In the genomic region with DNA sequence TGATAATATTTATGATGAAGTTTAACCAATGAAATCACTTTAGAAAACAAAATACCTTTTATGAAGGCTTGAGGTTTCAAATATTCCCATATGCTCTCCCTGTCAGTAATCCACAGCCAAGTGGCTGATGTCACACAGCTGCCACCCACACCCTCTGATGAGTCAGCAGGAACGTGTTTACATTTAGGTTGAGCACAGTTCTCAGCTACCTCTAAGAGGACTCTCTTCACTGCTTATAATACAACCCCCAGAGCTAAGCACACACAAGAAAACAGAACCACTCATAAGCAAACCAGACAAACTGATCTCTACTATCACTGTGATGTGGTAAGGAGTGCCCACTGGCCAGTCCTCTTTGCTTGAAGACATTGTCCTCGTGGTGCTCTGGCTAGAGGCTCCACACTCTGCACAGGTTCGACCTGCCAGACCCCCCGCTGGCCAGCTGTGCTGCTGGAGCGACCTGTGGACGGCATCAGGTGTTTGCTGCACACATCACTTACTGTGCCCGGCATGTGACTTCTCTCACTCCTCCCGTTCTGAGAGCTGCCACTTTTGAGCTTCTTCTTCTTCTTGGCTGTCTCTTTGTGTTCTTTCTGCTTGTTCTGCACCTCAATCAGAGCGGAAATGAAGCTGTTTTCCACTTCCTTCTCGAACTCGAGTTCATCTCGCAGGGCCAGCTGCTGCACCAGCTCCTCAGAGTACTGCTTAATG, we compare ENCODE assay signal across 9 mouse cellular contexts. TPM values are rescaled to one million over a fixed set of nuclear protein-coding genes. Genes with fewer than 3 reads are reported as not detected.
DNase-seq lines count a peak whose midpoint lies in the region; ATAC-seq and TF ChIP-seq lines count a peak whose summit lies in the region.
"Had no signal": no experiment of that assay in that cellular context is flagged by ENCODE, and none has a peak within 500 bp of the region (broad histone marks: within the 10 kb centered on the region; RNA-seq: fewer than 3 reads in every experiment).

No protein-coding gene starts in this region.

- H3K9ac ChIP-seq in lung, postnatal 0 days (replicated peaks; ENCODE audit: low read depth) = no peak overlapping the region
- 0 out of 2 replicates have a peak overlapping the region, but pooled peaks have one; percentile 15 for H3K9ac ChIP-seq in liver, adult 2 months (ENCODE audit: low read depth, low read length)
- H3K9ac ChIP-seq: embryonic facial prominence, embryonic 12.5 days; limb, embryonic 13.5 days had no signal

- no peak overlapping the region for H3K4me2 ChIP-seq in lung, postnatal 0 days (replicated peaks; ENCODE audit: low read depth, low read length)
- H3K4me2 ChIP-seq: embryonic facial prominence, embryonic 12.5 days; limb, embryonic 13.5 days had no signal

- WGBS in lung, postnatal 0 days = 55% methylated on average over 12 of the region's 12 CpGs
- WGBS in liver, adult 2 months = 55% methylated on average over 12 of the region's 12 CpGs

- no peak overlapping the region for H3K4me3 ChIP-seq in lung, postnatal 0 days (ENCODE audit: low read depth, low read length)
- H3K4me3 ChIP-seq in liver, adult 2 months (ENCODE audit: insufficient read depth, low read depth, low read length) = no peak overlapping the region
- H3K4me3 ChIP-seq: embryonic facial prominence, embryonic 12.5 days; limb, embryonic 13.5 days had no signal

- TF ChIP-seq CTCF in lung, postnatal 0 days (IDR thresholded peaks at IDR 0.05) = no peak
- TF ChIP-seq CTCF in liver, adult 2 months (IDR thresholded peaks at IDR 0.05; ENCODE audit: low read depth, low read length) = no peak

- no peaks in the 10 kb centered on the region for H3K9me3 ChIP-seq in lung, postnatal 0 days (ENCODE audit: low read length)
- H3K9me3 ChIP-seq: embryonic facial prominence, embryonic 12.5 days; limb, embryonic 13.5 days had no signal

- peaks cover 8% of the 10 kb centered on the region; the same call in 1 of the 2 replicates for H3K4me1 ChIP-seq in lung, postnatal 0 days (ENCODE audit: insufficient read depth, low read depth, low read length)
- H3K4me1 ChIP-seq in liver, adult 2 months (ENCODE audit: control insufficient read depth, insufficient read depth, low read length) = peaks cover 20% of the 10 kb centered on the region
- H3K4me1 ChIP-seq: embryonic facial prominence, embryonic 12.5 days had no signal

- DNase-seq in lung, postnatal 0 days (ENCODE audit: low spot score) = peak; percentile 54
- DNase-seq in lung, postnatal 14 days = no peak
- peak; percentile 69 for DNase-seq in c-Kit-negative CD71-positive TER-119-positive erythroid progenitor cells, embryonic 14.5 days (ENCODE audit: low read depth, low spot score)
- DNase-seq in liver, adult 2 months (ENCODE audit: extremely low read depth, low read depth, low spot score) = peak; percentile 42
- peak; percentile 33 to 40 for DNase-seq in thymus, postnatal 10 days (ENCODE audit: low spot score in 2 of 2)
- no peak for DNase-seq in embryo, embryonic 10.5 days (ENCODE audit: low spot score)
- DNase-seq in urinary bladder, postnatal 14 days (ENCODE audit: low spot score) = no peak

- no peak overlapping the region for H3K27ac ChIP-seq in lung, postnatal 0 days (ENCODE audit: low read length)
- peak overlapping the region; percentile 49 for H3K27ac ChIP-seq in liver, adult 2 months (replicated peaks; ENCODE audit: insufficient read depth, low read depth, low read length)
- H3K27ac ChIP-seq: embryonic facial prominence, embryonic 12.5 days; limb, embryonic 13.5 days had no signal

- H3K27me3 ChIP-seq in lung, postnatal 0 days (replicated peaks; ENCODE audit: insufficient read depth, low read length) = no peaks in the 10 kb centered on the region
- H3K27me3 ChIP-seq in liver, adult 2 months (ENCODE audit: control insufficient read depth, insufficient read depth, low read length) = no peaks in the 10 kb centered on the region
- H3K27me3 ChIP-seq: embryonic facial prominence, embryonic 12.5 days; limb, embryonic 13.5 days had no signal

- ATAC-seq in lung, postnatal 0 days = peak; percentile 74

- no peak for TF ChIP-seq POLR2A in liver, adult 2 months (IDR thresholded peaks at IDR 0.05; ENCODE audit: extremely low read depth, insufficient read depth, low read length)

- no peak for TF ChIP-seq EP300 in lung, postnatal 0 days (IDR thresholded peaks at IDR 0.05)

- peaks cover 3% of the 10 kb centered on the region; the same call in 1 of the 2 replicates for H3K79me2 ChIP-seq in liver, adult 2 months (ENCODE audit: control insufficient read depth, insufficient read depth, low read length)

- 0 out of 2 replicates have a peak, but pooled peaks cover 18% of the 10 kb centered on the region for H3K36me3 ChIP-seq in lung, postnatal 0 days (ENCODE audit: insufficient read depth, low read length)
- peaks cover 14% of the 10 kb centered on the region for H3K36me3 ChIP-seq in liver, adult 2 months (ENCODE audit: control insufficient read depth, insufficient read depth, low read length)

RNA-seq across cellular contexts. Expression of gene Fez2, which starts 17.7 kb away (rescaled TPM):
- polyA plus RNA-seq in lung, postnatal 0 days (2015; fragmentation: Nextera tagmentation; extraction: Ambion mirVana) = 39.2 and 39.6 TPM in 2 replicates
- 27.9 and 28.9 TPM in 2 replicates for total RNA-seq in liver, adult 2 months (2014; rRNA removed)
- 18.2 and 18.8 TPM in 2 replicates for polyA plus RNA-seq in liver, adult 2 months (2012; rRNA removed)

Comparison
In these comparisons a context has a peak if more than half of its experiments do, and no peak if none do; other contexts are left out.
1. DNase-seq: peak in lung, postnatal 0 days (single experiment), c-Kit-negative CD71-positive TER-119-positive erythroid progenitor cells, embryonic 14.5 days (single experiment), liver, adult 2 months (single experiment) and thymus, postnatal 10 days (2 of 2); none in lung, postnatal 14 days (single experiment), embryo, embryonic 10.5 days (single experiment) and urinary bladder, postnatal 14 days (single experiment).